Mouse (Mus musculus) neutrophil, adult 83 days (primary cell): Measurements from ENCODE around the gene Kbtbd3. TPM values are rescaled to one million over a fixed set of nuclear protein-coding genes. Genes with fewer than 3 reads are reported as not detected.

ENCODE experiments used
- total RNA-seq, 2 experiments: library from RNA; stranded (reverse); gene quantifications; one replicate each; pipeline ENCODE4 v1.2.4; 2023

Kbtbd3 gene
- 1 to 10 TPM; 1.2 to 1.5 TPM for total RNA-seq

DNA sequence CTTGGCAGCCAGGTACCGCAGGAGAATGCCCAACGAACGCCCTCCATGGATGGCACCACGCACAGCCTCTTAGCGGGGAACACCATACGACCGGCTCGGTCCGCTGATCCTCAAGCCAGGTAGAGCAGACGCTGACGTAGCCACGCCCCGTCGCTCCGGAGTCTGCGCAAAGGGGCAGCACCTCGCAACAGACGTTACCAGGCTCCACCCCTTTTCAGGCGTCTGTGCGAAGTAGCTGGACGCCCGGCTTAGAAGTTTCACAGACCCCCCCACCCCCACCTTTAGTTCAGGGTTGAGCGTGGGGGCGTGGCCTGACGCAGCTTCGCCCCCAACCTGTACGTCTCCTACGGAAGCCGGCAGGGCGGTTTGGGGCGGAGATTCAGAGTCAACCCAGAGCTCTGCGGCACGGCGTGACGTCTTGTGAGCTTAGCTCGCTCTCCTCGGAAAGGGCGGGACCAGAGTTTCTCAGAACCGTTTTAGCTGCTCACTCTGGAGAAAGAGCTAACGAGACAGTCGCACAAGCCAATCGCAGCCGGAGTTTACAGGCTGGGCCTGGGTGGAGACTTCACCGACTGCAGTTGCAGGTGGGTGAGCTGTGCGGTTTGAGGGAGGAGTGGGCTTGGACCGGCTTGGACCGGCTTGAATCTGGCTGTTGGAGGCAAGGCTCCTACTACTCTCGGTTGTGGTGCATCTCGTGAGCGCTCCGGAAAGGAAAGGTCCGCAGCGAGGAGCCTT, at the start of gene Kbtbd3, which contains the start of gene Aasdhppt:
Gene Kbtbd3 (plus strand): TSS at position 483 of the 735 bp plus-strand sequence.
Gene Aasdhppt (minus strand): TSS at position 121 of the 735 bp plus-strand sequence.

GRCm38 (mm10) chr9:4375828-4376639, 66.4 kb downstream of the Kbtbd3 start, which contains the start of gene Msantd4:
TSS of gene Msantd4 (plus strand) at chr9:4376562.

Other genes with a start within 250 kb of the Kbtbd3 start
- gene Aasdhppt, start 362 bp upstream of the Kbtbd3 start, total RNA-seq: 1 to 10 TPM; 5.2 to 5.5 TPM
- gene Msantd4, start 66.7 kb downstream of the Kbtbd3 start, total RNA-seq: 1 to 10 TPM; 8.0 to 8.3 TPM